Mouse (Mus musculus) bone marrow, adult 2 months (tissue): Measurements from ENCODE around the gene Eci3.

Source experiments
- CTCF ChIP-seq: fragments of 200-500 bp; IDR thresholded peaks from 2 replicates; pipeline ENCODE4 v1.5.1; 2011; ENCODE audit warnings: low read length, control low read depth; ENCODE audit not compliant: control insufficient read depth, insufficient read depth
- POLR2A ChIP-seq: fragments of 200-500 bp; IDR thresholded peaks from 2 replicates; pipeline ENCODE4 v1.6.1; 2011; ENCODE audit warnings: low read depth, mild to moderate bottlenecking, control low read depth, low read length, borderline replicate concordance; ENCODE audit not compliant: control insufficient read depth

GRCm38 (mm10) chr13:34973770-34974169 is 10.2 kb upstream of the Eci3 start:
- no peak for TF ChIP-seq POLR2A
- TF ChIP-seq CTCF = no peak
